Mouse (Mus musculus) ovary, postnatal 36 days (tissue): ENCODE measurements around the gene Bcap31.
"Not testable (repeated sequence)": the region's sequence is repeated elsewhere in the genome, so short reads cannot be mapped to it uniquely, and the experiment has no call there.

Experiments
- DNase-seq: peaks from one replicate; pipeline ENCODE4 v3.0.0; 2022; ENCODE audit warnings: low spot score, mixed read lengths

Gene Bcap31

DNA sequence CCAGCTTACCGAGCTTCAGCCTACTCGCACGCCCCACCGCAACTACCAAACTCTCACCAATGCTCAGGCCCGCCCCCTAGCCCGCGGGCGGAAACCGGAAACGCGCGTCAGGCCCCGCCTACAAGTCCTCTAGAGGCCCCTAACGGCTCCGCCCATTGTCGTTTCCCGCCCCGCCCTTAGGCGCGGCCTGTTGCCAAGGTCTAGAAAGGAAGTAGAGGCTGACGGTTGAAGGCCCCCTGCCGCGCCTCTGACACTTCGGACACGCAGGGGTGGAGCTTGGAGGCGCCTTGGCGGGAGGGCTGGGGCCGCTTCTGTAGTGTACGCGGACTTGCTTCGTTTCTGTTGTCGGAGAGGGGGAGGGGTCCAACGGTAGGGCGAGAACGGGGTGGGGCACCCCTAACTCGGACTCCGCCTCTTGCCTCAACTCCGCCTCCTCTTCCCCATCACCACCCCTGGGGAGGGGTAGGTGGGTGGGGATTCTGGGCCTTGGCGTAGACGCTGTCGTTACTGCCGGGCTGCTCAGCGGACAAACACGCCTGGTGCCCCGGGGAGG is at the start of gene Bcap31, which contains the start of gene Abcd1:
Bcap31 (minus strand) TSS at position 67 of the 553 bp plus-strand sequence.
Abcd1 (plus strand) TSS at position 489 of the 553 bp plus-strand sequence.
- peak; percentile 91 for DNase-seq

GRCm38 (mm10) chrX:73765311-73765710 is 49.3 kb upstream of the Bcap31 start:
- no peak for DNase-seq

- no peak for DNase-seq
Measured at GRCm38 (mm10) chrX:73758611-73759290, 42.8 kb upstream of the Bcap31 start.

GRCm38 (mm10) chrX:73756334-73757140 is 40.6 kb upstream of the Bcap31 start, which contains the start of gene Plxnb3:
Gene Plxnb3 (plus strand): TSS chrX:73757090.
- no peak for DNase-seq

DNA sequence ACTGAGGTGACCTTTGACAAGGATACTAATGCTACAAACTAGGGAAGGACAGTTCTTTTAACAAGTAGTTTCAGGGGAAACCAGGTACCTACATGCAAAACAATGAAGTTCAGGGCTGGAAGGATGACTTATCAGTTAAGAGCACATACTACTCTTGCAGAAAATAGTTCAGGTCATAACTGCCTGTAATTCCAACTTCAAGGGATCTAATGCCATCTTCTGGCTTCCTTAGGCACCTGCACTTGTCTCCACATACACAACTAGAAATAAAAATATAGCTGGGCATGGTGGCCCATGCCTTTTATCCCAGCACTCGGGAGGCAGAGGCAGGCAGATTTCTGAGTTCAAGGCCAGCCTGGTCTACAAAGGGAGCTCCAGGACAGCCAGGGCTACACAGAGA is 33.0 kb upstream of the Bcap31 start:
- DNase-seq, result no peak

DNA sequence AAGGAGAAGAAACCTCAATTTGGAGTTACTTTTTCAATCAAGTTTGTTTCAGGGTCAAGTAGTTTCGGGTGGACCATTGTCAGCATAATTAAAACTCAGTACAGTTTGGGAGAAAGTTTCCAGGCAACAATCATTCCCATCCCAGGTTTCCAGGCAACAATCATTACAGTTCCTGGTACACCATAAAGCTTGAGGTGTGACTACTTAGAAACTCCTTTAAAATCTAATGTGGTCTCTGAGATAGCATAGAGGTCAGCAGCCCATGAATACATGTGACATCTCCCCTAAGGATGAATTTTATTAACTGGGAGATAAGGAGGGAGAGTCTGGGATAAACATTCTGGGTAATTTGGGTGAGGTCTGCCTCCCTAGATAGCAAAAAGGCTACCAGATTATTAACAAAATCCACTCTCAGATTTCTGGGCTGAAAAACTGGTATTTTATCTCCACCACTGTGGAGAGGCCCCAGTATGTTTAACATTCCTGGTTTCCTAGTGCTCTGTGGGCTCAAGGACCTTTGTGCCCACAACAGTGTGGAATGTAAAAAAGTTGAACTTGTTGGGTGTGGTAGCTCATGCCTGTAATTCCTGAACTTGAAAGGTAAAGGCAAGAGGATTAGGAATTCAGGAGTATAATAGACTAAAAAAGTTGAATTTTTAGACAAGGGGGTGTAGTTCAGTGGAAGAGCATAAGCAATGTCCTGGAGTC is 29.0 kb upstream of the Bcap31 start:
- DNase-seq, result no peak

GRCm38 (mm10) chrX:73739841-73740240 is 23.9 kb upstream of the Bcap31 start:
- DNase-seq, result not testable (repeated sequence)

DNA sequence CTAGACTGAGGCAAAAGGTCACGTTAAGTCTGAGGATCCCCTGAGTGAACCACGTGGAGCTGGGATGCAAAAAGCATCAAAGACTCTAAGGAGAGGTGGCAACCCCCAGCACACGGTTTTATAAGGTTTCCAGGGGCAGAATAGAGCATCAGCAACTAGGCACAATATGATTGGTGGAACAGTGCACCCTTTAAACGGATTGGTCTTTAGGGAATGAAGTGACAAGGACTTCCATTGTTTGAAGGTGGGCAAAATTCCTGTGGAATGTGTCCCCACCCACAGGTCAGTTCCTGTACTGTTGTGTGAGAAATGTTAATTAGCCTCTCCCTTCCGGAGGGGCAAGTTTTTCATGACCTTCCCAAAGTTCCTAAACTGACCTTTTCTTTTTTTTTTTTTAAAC is 23.2 kb upstream of the Bcap31 start:
- no peak for DNase-seq

DNA sequence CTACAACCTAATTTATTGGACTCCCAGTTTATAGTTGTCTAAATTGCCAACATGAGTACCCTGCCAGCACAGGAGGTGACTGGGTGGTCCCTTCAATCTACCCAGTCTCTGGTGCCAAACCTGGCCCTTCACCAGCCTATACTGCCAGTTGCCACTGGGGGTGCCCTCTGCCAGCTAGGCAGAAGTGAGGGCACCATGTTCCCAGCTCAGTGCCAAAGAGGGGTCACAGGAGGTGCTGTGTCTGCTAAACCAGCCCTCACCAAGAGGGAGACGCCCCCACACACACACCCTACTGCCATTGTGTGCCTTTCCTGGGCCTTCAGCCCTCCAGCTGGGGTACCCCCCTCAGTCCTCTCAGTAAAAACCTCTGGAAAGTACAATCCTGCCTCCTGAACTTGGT is 22.2 kb upstream of the Bcap31 start:
- DNase-seq, result no peak

DNA sequence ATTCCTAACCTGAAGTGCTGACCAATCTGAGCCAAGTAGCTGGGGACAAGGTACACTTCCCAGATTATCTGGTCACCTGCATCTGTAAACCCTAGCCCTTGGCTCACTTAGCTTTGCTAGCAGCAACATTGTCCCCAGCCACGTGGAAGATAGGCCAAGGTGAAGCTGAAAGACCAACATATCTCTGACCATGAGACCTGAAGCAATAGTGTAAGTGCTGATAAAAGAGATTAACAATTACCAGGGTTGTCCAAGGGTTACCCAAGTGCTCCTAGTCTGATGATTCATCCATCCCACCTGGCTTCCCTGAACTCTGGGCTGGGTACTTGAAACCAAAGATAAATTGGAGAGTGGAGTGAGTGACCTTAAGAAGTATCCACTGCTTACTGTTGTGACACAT is 14.9 kb upstream of the Bcap31 start:
- no peak for DNase-seq

DNA sequence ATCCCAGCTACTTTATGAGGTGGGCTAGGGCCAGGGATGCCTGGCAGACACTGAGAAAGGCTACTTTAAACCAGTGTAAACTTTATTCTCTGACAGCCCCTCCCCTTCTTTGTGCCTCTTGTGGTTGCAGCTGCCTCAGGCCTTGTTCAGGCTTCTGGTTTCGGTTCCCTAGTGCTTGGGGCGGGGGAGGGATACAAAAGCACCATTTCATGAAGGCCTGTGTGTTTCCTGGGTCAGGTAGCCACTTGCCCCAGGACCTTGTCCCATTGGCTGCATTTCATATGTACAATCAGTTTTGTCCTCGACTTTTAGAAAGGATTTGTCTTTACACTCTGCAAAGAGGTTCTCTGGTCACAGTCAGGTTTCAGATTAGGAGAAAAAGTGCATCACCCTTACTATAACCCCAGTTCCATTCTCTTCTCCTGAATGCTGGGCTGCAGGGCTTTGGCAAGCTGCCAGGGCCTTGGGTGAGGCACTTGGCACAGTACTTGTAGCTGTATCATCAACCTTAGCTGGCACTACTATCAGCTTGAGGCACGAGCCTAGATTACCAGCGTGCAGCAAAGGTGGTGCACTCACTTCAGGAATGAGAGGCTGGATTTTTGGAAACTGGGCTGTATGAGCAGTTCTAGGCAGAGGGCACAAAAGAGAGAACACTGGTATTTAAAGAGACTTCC is 2.8 kb upstream of the Bcap31 start:
- DNase-seq, result peak; percentile 56

- DNase-seq, result no peak
Measured at GRCm38 (mm10) chrX:73718271-73718670, 2.3 kb upstream of the Bcap31 start.

- peak; percentile 11 for DNase-seq
Measured at GRCm38 (mm10) chrX:73717667-73718066, 1.7 kb upstream of the Bcap31 start.

DNA sequence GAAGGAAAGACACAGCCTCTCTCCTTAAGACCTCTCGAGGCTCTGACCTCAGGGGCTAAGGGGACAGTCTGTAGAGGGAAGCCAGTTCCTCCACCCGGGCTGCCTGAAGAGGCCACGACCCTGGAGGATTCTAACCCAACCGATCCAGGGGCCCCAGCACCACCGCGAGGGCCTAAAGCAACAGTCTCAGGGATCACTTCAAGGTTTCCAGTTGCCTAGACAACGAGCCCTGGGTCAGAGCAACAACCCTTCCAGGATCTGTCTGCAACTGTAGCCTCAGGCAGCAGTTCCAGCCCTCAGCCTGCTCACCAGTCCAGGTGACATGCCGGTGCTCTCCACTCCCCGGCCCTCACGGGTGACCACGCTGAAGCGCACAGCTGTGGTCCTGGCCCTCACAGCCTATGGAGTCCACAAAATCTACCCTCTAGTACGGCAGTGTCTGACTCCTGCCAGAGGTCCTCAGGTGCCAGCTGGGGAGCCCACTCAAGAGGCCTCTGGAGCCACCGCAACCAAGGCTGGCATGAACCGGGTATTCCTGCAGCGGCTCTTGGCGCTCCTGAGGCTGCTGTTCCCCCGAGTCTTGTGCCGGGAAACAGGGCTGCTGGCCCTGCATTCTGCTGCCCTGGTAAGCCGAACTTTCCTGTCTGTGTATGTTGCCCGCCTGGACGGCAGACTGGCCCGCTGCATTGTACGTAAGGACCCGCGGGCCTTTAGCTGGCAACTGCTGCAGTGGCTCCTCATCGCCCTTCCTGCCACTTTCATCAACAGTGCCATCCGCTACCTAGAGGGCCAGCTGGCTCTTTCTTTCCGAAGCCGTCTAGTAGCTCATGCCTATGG is 952 bp upstream of the Bcap31 start:
- no peak for DNase-seq

GRCm38 (mm10) chrX:73715476-73716108 is 383 bp downstream of the Bcap31 start:
- peak; percentile 43 for DNase-seq

DNA sequence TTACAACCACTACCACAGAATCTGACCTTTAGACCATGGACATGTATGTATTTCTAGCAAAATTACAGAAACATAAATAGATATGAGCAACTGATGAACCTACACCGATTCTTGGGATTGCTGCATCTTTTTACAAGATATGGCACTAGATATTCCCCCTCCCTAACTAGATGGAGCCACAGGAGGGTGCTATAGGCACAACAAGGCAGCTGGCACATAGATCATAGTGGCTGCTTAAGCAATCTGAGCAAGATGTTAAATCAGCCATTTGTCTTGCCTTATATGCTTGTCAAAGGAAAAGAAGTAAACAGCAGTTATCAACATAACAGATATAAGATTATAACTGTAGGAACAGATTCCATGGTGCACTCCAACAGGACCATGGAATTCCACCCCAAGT is 15.5 kb downstream of the Bcap31 start:
- no peak for DNase-seq

DNA sequence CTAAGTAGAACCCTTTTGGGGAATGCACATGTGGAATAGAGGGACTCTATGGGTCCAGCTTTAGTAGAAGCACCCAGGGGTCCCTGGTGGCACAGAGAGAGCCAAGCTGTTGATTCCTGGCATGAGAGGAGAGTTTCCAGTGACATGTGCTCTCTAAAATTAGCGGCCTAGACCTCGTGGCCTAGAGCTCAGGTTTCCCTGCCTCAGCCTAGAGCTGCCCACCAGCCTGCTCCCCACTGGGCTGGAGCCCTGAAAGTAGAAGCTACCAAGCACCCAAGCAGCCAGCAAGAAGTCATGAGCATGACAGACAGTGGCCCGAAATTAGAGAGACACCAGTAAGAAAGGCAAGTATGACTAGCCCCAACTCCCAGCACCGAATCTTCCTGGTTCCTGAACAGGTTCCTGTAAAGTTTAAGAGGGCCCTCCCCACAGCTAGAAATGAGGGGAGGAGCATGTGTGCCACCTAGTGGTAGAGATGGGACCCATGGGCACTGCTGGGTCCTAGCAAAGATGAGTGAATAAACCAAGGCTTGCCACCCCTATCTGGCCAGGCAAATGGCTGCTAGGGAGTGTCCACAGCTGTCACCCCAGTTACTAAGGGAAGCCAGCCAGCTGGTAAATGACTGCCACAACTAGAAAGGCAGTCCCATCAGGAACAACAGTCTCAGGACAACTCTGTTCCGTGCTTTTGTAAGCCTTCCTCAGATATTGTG is 24.9 kb downstream of the Bcap31 start:
- peak; percentile 47 for DNase-seq

DNA sequence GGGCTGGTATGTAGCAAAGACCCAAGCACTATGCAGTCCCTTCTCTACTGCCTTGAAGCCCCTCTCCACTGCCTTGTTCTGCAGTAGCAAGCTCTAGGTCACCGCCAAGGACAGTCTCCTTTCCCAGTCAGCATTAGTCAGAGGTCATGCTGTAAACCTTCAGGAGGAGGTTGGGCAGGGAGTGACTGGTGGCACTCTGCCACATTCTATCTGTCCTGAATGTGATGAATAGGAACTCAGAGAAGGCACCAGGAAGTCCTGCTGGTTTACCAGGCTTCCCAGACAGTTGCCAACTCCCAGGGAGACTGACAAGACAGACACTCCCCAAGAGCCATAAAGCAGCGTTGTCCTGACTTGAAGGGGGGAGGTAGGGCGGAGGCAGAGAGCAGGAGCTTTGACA is 30.3 kb downstream of the Bcap31 start:
- no peak for DNase-seq

DNA sequence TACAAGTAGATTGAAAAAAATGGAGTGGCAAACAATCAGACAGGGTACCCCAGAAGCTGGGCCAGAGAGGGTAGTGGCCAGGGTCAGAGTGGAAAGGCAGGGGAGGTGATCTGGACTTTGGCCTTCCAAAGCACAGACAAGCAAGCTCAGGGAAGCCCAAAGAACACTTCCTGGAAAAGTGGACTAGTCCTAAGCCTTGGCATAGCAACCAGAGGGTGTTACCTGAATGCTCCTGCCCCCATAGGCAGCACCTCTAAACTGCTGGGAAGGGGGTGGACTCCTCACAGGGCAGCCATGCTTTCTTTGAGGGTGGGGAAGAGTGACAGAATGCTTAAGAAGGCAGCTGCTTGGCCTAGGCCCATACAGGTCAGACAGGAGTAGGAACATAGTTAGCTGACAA is 31.0 kb downstream of the Bcap31 start:
- no peak for DNase-seq

- no peak for DNase-seq
Measured at GRCm38 (mm10) chrX:73684156-73684555, 31.8 kb downstream of the Bcap31 start.
